Mouse (Mus musculus) embryo, embryonic 9.5 days (tissue): Measurements from ENCODE around the gene Slc35f3.

ENCODE experiments used
- DNase-seq: peaks from one replicate; pipeline ENCODE4 v3.0.0-alpha.2; 2017; ENCODE audit errors: extremely low spot score

Slc35f3 gene

DNA sequence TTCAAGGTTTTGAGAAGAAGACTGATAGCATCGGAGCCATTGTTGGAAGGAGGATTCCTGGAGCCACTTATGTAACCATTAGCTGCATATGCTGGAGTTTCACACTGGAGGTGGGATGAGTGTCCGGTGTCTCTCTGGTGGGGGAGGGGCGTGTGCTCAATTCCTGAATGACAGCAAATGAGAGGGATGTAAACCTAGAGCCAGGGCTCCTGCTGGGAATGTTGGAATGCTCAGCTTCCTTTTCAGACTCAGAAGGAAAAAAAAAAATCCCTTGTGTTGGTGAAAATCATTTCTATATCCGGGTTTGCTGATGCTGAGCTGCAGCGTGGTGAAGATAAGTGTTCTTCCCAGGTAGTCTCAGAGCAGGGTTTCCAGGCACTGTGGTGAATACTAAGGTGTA, 29.4 kb downstream of the Slc35f3 start:
- DNase-seq = no peak

- no peak for DNase-seq
Measured at GRCm38 (mm10) chr8:126338864-126339263, 40.5 kb downstream of the Slc35f3 start.

GRCm38 (mm10) chr8:126339357-126339756, 41.0 kb downstream of the Slc35f3 start:
- DNase-seq = no peak

- no peak for DNase-seq
Measured at GRCm38 (mm10) chr8:126341200-126341599, 42.8 kb downstream of the Slc35f3 start.

DNA sequence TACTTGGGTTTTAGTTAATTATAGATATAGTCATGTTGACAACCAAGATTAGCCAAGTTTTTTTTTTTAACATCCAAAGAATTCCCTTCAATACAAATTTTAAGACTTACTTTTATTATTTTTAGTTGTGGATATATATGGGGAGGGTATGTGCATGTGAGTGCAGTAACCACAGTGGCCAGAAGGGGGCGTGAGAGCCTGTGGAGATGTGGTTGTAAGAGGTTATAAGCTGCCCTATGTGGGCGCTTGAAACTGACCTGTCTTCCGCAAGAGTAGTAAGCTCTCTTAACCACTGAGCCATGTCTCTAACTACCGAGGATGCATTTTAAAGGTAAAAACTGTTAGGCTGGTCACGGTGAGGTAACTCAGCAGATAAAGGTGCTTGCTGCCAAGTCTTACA, 45.1 kb downstream of the Slc35f3 start:
- no peak for DNase-seq

DNA sequence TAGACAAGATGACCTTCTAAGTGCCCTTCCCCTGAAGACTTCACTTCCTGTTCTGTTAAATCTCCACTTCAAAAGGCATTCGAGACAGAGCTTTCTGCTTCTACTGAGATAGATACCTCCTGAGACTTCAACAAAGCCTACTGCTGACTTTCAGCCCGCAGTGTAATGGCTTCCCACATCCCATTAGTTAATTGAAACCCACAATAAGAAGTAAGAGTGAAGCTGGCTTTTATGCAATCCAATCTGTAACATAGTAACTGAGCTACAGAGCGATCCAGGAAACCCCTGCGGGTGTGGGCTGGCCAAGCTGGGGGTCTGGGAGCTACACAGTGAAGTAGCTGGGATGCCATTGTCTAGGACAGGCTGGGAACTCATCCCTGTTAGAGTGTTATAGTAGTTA, 46.7 kb downstream of the Slc35f3 start:
- no peak for DNase-seq

DNA sequence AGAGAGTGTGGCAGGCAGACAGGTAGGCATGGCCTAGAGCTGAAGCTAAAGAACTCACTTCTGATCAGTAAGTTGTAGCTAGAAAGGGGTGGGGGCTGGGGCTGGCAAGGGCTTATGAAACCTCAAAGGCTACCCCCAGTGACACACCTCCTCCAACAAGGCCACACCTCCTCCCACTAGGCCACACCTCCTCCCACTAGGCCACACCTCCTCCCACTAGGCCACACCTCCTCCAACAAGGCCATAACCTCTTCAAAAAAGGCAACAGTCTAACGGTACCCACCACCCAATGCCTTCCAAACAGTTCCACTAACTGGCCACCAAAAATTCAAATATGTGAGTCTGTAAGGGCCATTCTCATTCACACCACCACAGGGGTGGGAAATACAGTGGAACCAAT, 54.9 kb downstream of the Slc35f3 start:
- no peak for DNase-seq

DNA sequence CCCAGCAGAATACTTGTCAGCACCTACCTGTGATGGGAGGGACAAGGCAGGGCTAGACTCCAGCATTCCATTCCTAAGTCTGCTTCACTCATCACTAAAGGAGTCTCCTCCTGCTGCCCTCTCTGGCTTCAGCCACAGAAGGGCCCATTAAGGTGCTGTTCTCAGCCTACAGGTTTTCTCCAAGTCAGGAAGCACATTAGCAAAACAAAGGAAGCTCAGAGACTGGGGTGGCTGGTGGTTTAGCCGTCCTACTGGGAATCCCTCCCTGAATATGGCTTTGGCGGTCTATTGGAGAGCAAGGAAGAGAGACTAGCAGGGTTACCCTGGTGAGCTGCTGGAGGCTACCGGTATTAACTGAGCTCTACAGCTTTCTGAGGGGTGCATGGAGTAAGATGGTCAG, 59.6 kb downstream of the Slc35f3 start:
- DNase-seq = no peak

DNA sequence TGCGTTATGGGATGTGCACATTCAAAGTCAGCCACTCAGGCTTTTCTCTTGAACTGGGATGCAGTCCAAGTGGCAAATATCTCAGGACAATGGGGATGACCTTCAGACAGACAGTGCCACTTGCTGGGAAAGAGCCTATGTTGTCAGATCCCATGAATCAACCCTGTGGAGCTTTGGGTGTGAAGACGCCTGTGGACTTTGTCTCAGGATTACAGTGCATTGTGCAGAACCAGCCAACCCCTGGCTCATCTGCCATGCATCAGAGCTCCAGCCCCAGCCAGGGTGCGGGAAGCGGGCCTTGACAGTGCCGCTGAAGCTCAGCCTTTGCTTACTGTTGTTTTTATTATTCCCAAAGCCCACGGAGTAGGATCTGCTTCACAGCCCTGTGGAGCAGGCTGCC, 60.9 kb downstream of the Slc35f3 start:
- no peak for DNase-seq

DNA sequence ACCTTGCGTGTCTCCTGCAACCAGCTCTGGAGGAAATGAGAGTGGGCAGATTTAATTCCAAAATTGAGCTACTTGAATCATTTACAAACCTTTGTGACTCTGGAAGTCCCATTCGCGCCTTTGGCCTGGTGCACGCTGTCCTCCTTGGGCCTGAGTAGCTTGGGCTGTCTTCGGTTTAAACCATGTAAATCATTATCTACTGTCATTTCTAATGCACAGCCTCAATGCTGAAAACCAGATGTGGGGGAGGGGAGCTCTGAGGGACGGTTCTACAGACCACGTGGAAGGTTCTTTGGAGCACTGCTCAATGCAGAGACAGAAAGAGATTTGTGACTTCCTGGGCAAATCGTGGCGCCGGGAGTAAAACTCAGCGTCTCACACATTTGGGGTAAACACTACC, 61.7 kb downstream of the Slc35f3 start:
- DNase-seq = no peak

DNA sequence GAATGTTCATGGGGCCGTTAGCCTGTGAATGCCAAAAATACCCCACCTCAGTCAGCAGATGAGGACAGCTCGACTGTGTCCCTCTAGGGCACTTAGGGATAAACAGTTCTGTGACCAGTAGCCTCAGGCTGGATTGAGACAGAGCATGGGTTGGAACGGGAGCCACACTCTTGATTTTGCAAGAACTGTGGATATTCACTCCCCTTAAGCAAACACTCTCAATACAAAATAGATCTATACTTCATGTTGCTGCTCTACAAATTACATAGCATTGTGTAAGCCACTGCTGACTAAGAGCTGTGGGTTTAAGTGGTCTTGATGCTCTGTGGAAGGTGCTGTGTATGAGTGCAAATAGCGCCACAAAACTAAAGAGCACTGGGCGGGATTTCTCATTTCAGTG, 62.3 kb downstream of the Slc35f3 start:
- DNase-seq = no peak

DNA sequence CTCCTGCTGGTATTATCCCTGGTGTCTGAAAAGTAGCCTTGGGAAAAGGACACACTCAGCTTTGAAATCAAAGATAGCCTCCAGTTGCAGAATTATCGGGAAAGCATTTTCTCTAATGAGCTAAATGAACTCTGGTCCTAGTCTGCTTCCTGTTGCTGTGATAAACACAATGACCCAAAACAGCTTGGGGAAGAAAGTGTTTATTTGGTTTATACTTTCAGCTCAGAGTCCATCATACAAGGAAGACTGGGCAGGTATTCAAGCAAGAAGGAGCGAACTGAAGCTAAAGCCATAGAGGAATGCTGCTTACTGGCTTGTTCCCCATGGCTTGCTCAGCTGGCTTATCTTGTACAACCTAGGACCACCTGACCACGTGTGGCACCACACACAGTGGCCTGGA, 67.9 kb downstream of the Slc35f3 start:
- no peak for DNase-seq

DNA sequence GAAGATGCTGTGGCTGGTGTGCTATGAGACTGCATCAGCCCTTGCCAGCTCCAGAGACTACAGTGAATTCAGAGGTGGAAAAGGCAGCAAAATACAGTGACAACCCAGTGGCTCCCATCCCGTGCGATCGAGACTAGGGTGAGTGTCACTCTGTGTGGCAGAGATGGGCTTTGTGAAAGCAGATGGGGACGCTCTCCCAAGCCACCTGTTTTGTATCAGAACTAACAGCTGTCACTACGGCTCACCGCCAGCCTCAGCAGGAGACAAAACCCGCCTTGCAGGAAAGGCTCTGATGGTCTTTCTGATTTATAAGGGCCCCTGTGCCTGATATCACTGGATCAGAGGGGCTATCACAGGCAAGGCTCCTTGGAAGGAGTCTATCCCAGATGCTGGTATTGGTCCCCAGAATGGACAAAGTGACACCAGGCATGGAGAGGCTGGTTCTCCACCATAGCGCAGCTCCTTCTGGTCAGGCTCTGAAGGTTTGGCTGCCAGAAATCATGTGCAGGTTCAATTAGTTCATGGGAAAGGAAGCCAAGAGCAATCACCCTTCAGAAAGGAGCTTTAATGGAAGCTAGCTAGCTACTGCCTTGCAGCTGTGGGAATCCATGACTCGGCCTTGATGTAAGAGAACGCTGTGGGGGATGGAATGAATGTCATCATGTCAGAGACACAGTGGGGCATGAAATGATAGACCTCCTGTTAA, 70.1 kb downstream of the Slc35f3 start:
- DNase-seq = no peak

GRCm38 (mm10) chr8:126371871-126372270, 73.5 kb downstream of the Slc35f3 start:
- no peak for DNase-seq

DNA sequence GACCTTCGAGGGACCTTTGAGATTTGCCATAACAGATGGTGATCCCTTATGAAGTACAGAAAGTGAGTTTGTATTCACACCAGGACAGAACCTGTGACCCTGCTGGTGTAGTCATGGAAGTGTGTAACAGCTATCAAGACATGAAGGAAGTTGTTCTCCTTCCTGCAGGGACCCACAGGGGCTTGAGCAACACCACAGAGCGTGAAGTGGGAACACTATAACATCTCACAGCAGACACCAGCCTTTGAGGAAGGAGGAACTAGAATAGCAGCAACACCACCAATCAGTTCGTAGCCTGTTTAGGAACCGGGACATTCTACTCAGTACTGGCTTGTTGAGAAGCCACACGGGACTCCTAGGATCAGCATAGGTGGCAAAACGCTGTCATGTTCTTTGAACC, 81.2 kb downstream of the Slc35f3 start:
- DNase-seq = no peak

DNA sequence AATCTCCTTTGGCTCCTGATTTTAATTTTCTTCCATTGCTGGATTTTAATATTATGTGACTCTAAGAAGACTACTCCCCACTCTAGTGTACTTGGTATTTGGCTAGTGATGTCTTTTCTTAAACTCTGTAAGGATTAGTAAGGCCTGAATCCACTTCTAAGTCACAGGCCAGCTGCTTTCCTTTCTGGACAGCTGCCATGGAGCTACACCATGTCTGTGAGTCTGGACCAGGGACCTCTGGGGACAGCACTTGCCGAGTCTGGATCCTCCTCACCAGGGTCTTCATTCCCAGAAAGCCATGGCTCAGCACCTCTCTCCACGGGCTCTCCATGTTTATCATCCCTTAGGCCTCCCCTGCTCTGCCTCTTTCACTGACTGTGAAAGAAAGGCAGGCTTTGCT, 81.8 kb downstream of the Slc35f3 start:
- no peak for DNase-seq

DNA sequence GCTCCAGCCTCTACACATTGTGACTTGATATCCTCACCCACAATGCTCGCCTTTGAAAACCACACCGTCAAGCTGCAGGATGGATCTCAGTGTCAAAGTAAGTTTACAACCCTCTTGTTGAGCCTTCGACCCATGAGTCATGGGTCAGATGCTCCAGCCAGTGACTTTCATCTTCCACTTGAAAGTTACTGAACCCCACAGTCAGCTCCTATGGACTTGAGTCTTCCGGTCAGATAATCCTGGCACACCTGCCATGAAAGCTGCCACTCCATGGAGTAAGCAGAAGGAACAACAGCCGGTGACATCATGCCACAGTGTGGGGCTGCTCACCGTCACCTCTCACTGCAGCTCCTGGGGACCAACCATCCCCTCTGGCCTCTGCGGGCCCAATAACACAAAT, 82.9 kb downstream of the Slc35f3 start:
- no peak for DNase-seq

- DNase-seq = peak; percentile 18
Measured at GRCm38 (mm10) chr8:126382216-126382615, 83.9 kb downstream of the Slc35f3 start.

DNA sequence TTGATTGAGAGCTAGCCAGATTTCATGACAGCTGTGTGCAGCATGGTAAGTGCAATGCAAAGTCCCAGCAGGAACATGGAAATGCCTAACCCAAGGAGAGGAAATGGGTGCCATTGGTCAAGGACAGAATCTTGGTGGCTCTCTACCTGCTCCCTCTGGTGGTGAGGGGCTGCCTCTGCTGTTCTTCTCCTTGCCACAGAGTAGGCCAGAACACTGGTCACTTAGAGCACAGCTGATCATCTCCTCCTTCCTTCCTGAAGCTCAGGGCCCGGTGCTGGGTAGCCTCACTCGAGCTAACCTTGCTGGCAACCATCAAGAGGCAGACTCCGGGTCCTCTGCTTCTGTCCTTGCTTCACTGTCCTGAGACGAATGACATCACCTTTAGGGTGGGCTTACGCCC, 84.4 kb downstream of the Slc35f3 start:
- peak; percentile 28 for DNase-seq

DNA sequence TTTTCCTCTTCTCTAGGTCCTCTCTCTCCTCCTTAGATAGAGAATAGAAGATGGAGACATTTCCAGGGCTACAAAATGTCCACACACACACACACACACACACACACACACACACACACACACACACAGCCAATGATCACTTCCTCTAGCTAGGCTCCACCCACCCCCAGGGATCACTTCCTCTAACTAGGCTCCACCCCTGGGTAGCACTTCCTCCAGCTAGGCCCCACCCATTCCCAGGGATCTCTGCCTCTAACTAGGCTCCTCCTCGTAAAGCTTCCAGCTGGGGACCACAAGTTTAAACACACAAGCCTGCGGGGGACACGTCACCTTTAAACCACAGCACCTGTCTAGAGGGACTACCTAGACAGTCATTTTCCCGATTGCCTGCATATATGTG, 89.2 kb downstream of the Slc35f3 start:
- DNase-seq = no peak

- no peak for DNase-seq
Measured at GRCm38 (mm10) chr8:126391541-126391940, 93.2 kb downstream of the Slc35f3 start.

DNA sequence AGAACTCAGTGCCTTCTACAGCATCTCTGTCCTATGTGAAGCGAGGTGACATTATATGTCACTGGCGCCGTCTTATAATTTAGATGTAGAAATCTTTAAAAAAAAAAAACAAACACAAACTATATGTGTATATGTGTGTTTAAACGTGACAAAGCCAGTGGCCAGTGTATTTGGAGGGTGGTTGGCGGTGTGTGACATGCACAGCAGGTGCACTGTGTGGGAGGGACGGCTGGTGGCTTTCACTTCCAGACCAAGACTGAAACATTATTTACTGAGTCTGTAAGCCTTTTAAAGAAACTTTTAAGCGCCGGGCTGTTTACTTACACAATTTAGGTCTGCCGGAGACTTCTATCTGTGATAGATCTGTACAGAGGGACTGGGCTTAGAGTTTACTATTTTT, 97.0 kb downstream of the Slc35f3 start:
- no peak for DNase-seq

DNA sequence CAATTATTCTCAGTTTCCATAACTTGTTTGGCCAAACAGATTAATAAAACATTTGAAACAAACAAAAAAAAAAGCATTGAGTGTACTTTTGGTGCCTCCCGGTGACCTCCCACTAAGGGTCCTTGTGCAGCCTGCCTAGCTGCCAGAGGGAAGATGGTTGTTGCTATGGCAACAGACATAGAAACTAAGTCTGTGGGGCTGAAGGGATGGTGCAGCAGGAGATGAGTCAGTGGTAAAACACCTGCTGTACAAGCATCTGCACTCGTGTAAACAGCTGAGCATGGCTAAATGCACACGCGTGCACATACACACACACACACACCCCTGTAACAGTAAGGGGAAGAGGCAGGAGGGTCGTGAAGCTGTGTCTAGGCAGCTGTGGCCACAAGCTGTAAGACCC, 97.6 kb downstream of the Slc35f3 start:
- DNase-seq = no peak

DNA sequence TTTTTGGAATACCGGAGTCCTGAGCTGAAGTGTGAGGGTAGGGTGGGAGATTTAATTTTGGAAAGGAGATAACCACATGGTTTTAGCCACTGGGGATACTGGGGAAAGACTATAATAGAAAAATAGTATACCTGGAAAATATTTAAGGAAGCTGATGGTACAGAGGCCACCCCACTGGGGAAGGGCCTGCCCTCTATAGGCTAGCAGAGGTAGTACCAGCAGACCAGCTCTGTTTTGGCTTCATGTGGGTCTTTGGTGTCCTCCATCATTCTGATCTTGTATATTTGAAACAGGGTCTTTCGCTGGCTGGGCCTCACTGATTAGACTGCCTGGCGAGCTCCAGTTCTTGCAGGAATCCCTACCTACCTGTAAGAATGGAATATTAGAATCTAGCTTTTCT, 100.0 kb downstream of the Slc35f3 start:
- no peak for DNase-seq
